Mouse (Mus musculus) T-helper 1 cell (primary cell): ENCODE data around the gene Med22.

Source experiments
- in situ Hi-C: fragments of 300-600 bp; cut with MboI, MseI; formaldehyde crosslinking; loops from one replicate; pipeline ENCODE4 v1.15.1; 2025; ENCODE audit warnings: high pct_unique_total_duplicates

Med22 gene

DNA sequence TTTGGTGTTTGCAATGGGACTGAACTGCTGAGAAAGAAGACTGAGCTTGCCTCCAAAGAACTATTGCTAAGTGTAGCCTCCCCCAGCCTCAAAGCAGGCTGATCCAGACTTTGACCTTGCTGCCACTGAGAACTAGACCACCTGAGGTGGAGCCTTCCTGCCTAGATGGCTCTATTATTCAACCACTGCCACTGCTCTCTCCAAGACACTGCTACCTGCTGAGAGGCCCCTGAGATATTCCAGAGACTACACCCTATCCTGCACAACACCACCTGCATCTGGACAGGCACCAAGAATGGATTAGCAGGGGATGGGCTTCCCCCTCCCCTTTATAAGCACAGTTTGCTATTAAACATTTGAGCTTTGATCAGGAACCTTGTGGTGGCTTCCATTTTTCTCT is 31.9 kb downstream of the Med22 start:
- in situ Hi-C loops = no loop called here

DNA sequence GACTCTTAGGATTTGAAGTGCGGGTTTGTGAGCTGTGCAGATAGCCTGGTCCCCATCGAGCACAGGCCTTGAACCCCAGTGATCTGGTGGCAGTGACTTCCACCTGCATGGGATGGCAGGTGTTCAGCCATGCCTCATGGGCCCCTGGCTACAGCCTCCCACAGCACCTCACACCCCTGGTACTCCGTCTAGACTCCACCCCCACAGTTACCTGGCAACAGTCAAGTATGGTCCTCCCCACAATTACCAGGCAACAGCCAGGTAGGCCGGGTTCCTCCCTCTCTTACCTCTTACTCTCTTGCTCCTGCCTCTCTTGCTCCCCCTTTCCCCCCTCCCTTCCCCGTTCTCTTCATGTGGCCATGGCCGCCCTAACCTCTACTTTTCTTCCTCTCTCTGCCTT is 39.8 kb downstream of the Med22 start:
- in situ Hi-C loops = no loop called here

DNA sequence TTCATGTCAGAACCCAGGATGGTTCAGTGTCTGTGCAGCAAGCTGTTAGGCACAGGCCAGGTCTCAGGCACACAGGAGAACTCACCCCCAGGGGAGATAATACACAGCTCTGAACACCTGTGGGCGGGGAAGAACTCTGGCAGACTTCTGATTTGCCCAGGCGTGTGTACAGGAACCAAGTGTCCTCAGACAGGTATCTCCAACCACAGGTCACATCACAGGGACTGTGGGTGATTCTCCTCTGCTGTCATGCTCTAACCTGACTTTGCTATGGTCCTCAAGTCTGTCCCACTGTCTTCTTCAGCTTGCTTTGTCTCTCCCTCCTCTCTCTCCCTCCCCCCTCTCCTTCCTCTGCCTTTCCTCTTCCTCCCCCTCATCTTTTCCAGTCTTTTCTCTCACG is 45.6 kb downstream of the Med22 start, which contains the start of gene Abo:
Gene Abo (minus strand): TSS at position 101 of the 400 bp plus-strand sequence.
- in situ Hi-C loops = no loop called here

DNA sequence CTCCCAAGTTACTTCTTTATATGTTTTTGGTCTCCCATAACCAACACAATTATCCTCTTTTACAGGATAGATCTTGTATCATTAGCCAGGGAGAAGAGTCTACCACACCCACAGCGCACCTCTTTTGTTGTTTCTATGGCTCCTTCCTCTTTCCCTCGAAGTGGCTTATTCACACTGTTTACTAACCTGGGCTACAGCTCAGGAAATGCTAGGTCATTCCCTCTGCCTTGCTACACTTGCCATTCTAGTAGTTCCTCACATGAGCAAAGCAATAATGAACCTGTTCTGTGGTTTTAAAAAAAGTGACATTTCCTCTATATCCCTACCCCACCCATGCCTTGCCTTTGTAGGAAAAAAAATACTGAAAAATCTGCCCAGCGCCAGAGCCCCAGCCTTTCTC is 47.6 kb downstream of the Med22 start:
- in situ Hi-C loops = no loop called here
